Mouse (Mus musculus): ENCODE results near the gene Sult2a7.

The Sult2a7 gene

GRCm38 (mm10) chr7:14494130-14494529, at the start of gene Sult2a7:
Gene Sult2a7, minus strand, starts transcription at chr7:14494230.
- ATAC-seq (ENCODE audit: insufficient number of reproducible peaks, low FRiP score, low TSS enrichment): no peak

GRCm38 (mm10) chr7:14525280-14525679, 31.2 kb upstream of the Sult2a7 start:
- ATAC-seq (ENCODE audit: insufficient number of reproducible peaks, low FRiP score, low TSS enrichment): no peak

GRCm38 (mm10) chr7:14522636-14523035, 28.6 kb upstream of the Sult2a7 start:
- no peak for ATAC-seq (ENCODE audit: insufficient number of reproducible peaks, low FRiP score, low TSS enrichment)

- ATAC-seq (ENCODE audit: insufficient number of reproducible peaks, low FRiP score, low TSS enrichment): no peak
Observed at GRCm38 (mm10) chr7:14518301-14518700, 24.3 kb upstream of the Sult2a7 start.

- no peak for ATAC-seq (ENCODE audit: insufficient number of reproducible peaks, low FRiP score, low TSS enrichment)
Observed at GRCm38 (mm10) chr7:14492886-14493285, 1.1 kb downstream of the Sult2a7 start.

GRCm38 (mm10) chr7:14446534-14446933, 47.5 kb downstream of the Sult2a7 start, which contains the start of gene Sult2a8:
Gene Sult2a8, minus strand, starts transcription at chr7:14446769.
- ATAC-seq (ENCODE audit: insufficient number of reproducible peaks, low FRiP score, low TSS enrichment): no peak

GRCm38 (mm10) chr7:14439581-14439980, 54.4 kb downstream of the Sult2a7 start:
- no peak for ATAC-seq (ENCODE audit: insufficient number of reproducible peaks, low FRiP score, low TSS enrichment)

- no peak for ATAC-seq (ENCODE audit: insufficient number of reproducible peaks, low FRiP score, low TSS enrichment)
Observed at GRCm38 (mm10) chr7:14438484-14438883, 55.5 kb downstream of the Sult2a7 start.

GRCm38 (mm10) chr7:14438029-14438428, 56.0 kb downstream of the Sult2a7 start:
- no peak for ATAC-seq (ENCODE audit: insufficient number of reproducible peaks, low FRiP score, low TSS enrichment)

Measured in cerebellum, adult (tissue).